Mouse (Mus musculus): ENCODE results near the gene Gm8660. TPM values are rescaled to one million over a fixed set of nuclear protein-coding genes. Genes with fewer than 3 reads are reported as not detected.
"Not testable (repeated sequence)": the region's sequence is repeated elsewhere in the genome, so short reads cannot be mapped to it uniquely, and the experiment has no call there.

Gm8660 gene
- not detected in 2 replicates for polyA plus RNA-seq (2015; fragmentation: Nextera tagmentation; extraction: Ambion mirVana)

DNA sequence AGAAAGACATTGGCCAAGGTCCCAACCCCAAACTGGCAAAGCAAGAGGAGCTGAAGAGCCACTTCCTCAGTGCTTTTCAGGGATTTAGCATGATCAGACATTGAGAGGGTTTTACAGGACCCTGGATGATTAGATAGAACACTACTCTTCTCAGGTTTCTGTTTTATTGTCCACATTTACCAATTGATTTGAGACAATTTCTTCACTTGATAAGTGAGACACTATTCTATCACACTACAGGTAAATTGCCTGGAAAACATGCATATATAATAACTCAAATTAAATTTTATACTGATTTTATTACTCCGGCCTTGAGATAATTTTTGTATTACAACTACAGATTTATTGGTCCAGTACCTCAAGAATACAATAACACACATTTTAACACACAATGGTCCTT, at the start of gene Gm8660:
Gene Gm8660, minus strand, starts transcription at position 101 of the 400 bp plus-strand sequence.
- H3K27ac ChIP-seq (replicated peaks); H3K36me3 ChIP-seq (ENCODE audit: control insufficient read depth, insufficient read depth, low read length); H3K4me2 ChIP-seq (replicated peaks; ENCODE audit: low read depth); H3K9me3 ChIP-seq (ENCODE audit: control insufficient read depth, low read length); H3K9ac ChIP-seq (ENCODE audit: low read length); H3K4me1 ChIP-seq (replicated peaks; ENCODE audit: control insufficient read depth, insufficient read depth); H3K27me3 ChIP-seq (ENCODE audit: control insufficient read depth, insufficient read depth, low read length); ATAC-seq (ENCODE audit: low FRiP score, low TSS enrichment); DNase-seq (ENCODE audit: low spot score); H3K4me3 ChIP-seq (ENCODE audit: low read depth, low read length): not testable (repeated sequence)
- whole genome bisulfite sequencing: no CpG with 5 or more reads among the region's 1 CpGs

DNA sequence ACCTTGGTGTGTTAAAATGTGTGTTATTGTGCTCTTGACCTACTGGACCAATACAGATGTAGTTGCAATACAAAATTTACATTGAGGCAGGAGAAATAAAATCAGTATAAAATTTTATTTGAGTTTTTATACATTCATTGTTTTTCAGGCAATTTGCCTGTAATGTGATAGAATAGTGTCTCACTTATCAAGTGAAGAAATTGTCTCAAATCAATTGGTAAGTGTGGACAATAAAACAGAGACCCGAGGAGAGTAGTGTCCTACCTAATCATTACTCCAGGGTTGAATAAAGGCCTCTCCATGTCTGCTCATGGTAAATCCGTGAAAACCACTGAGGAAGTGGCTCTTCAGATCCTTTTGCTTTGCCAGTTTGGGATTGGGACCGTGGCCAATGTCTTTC, 42.4 kb upstream of the Gm8660 start, which contains the start of gene Vmn1r148:
Gene Vmn1r148, plus strand, starts transcription at position 301 of the 400 bp plus-strand sequence.
- not testable (repeated sequence) for H3K4me2 ChIP-seq (replicated peaks; ENCODE audit: low read depth); H3K9me3 ChIP-seq (ENCODE audit: control insufficient read depth, low read length); H3K4me1 ChIP-seq (replicated peaks; ENCODE audit: control insufficient read depth, insufficient read depth); H3K27me3 ChIP-seq (ENCODE audit: control insufficient read depth, insufficient read depth, low read length); H3K9ac ChIP-seq (ENCODE audit: low read length); DNase-seq (ENCODE audit: low spot score); H3K27ac ChIP-seq (replicated peaks); ATAC-seq (ENCODE audit: low FRiP score, low TSS enrichment); H3K36me3 ChIP-seq (ENCODE audit: control insufficient read depth, insufficient read depth, low read length); H3K4me3 ChIP-seq (ENCODE audit: low read depth, low read length)
- no CpG with 5 or more reads among the region's 3 CpGs for WGBS

DNA sequence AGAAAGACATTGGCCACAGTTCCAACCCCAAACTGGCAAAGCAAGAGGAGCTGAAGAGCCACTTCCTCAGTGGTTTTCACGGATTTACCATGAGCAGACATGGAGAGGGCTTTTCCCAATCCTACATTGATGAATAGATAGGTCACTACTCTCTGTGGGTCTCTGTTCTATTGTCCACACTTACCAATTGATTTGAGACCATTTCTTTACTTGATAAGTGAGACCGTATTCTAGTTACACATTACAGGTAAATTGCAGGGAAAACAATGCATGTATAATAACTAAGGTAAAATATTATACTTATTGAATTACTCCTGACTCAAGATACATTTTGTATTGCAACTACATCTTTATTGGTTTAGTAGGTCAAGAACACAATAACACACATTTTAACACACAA, 41.2 kb downstream of the Gm8660 start, which contains the start of gene Gm4187:
Gene Gm4187, minus strand, starts transcription at position 101 of the 400 bp plus-strand sequence.
- not testable (repeated sequence) for DNase-seq (ENCODE audit: low spot score); H3K36me3 ChIP-seq (ENCODE audit: control insufficient read depth, insufficient read depth, low read length); H3K27ac ChIP-seq (replicated peaks); H3K4me3 ChIP-seq (ENCODE audit: low read depth, low read length); ATAC-seq (ENCODE audit: low FRiP score, low TSS enrichment); H3K4me2 ChIP-seq (replicated peaks; ENCODE audit: low read depth); H3K9ac ChIP-seq (ENCODE audit: low read length); H3K9me3 ChIP-seq (ENCODE audit: control insufficient read depth, low read length); H3K27me3 ChIP-seq (ENCODE audit: control insufficient read depth, insufficient read depth, low read length); H3K4me1 ChIP-seq (replicated peaks; ENCODE audit: control insufficient read depth, insufficient read depth)
- no CpG with 5 or more reads among the region's 2 CpGs for WGBS

Other genes starting within 250 kb of the Gm8660 start
- gene Gm10666, start 236.3 kb downstream of the Gm8660 start, polyA plus RNA-seq (2015; fragmentation: Nextera tagmentation; extraction: Ambion mirVana): not detected in 2 replicates
- gene Vmn1r142, start 207.0 kb downstream of the Gm8660 start, polyA plus RNA-seq (2015; fragmentation: Nextera tagmentation; extraction: Ambion mirVana): not detected in 2 replicates
- gene Vmn1r143, start 181.7 kb downstream of the Gm8660 start, polyA plus RNA-seq (2015; fragmentation: Nextera tagmentation; extraction: Ambion mirVana): not detected in 2 replicates
- not detected in 2 replicates for gene Gm8653, start 169.8 kb downstream of the Gm8660 start, polyA plus RNA-seq (2015; fragmentation: Nextera tagmentation; extraction: Ambion mirVana)
- not detected in 2 replicates for gene Gm8453, start 141.6 kb downstream of the Gm8660 start, polyA plus RNA-seq (2015; fragmentation: Nextera tagmentation; extraction: Ambion mirVana)
- not detected in 2 replicates for gene Gm4187, start 41.3 kb downstream of the Gm8660 start, polyA plus RNA-seq (2015; fragmentation: Nextera tagmentation; extraction: Ambion mirVana)
- gene Vmn1r148, start 42.5 kb upstream of the Gm8660 start, polyA plus RNA-seq (2015; fragmentation: Nextera tagmentation; extraction: Ambion mirVana): not detected in 2 replicates
- gene Vmn1r149, start 67.2 kb upstream of the Gm8660 start, polyA plus RNA-seq (2015; fragmentation: Nextera tagmentation; extraction: Ambion mirVana): not detected in 2 replicates
- gene Gm10665, start 93.0 kb upstream of the Gm8660 start, polyA plus RNA-seq (2015; fragmentation: Nextera tagmentation; extraction: Ambion mirVana): not detected in 2 replicates
- gene Vmn1r151, start 128.6 kb upstream of the Gm8660 start, polyA plus RNA-seq (2015; fragmentation: Nextera tagmentation; extraction: Ambion mirVana): not detected in 2 replicates
- gene Vmn1r152, start 151.9 kb upstream of the Gm8660 start, polyA plus RNA-seq (2015; fragmentation: Nextera tagmentation; extraction: Ambion mirVana): not detected in 2 replicates
- gene Gm8677, start 163.8 kb upstream of the Gm8660 start, polyA plus RNA-seq (2015; fragmentation: Nextera tagmentation; extraction: Ambion mirVana): not detected in 2 replicates
- not detected in 2 replicates for gene Gm4201, start 194.3 kb upstream of the Gm8660 start, polyA plus RNA-seq (2015; fragmentation: Nextera tagmentation; extraction: Ambion mirVana)
- not detected in 2 replicates for gene Gm4565, start 217.1 kb upstream of the Gm8660 start, polyA plus RNA-seq (2015; fragmentation: Nextera tagmentation; extraction: Ambion mirVana)